Mouse (Mus musculus) erythroblast, embryonic 14.5 days (primary cell): ENCODE results near the gene Olfr633.

ENCODE experiments used
- GATA1 ChIP-seq: IDR thresholded peaks from 2 replicates; pipeline ENCODE4 v1.6.1; 2012; ENCODE audit warnings: low read length, inconsistent platforms, mixed read lengths
- TAL1 ChIP-seq: IDR thresholded peaks from 3 replicates; pipeline ENCODE4 v1.6.1; 2012; ENCODE audit warnings: low read length, inconsistent platforms, mixed read lengths

- TF ChIP-seq TAL1 (no peak), GATA1 (no peak)
Measured at GRCm38 (mm10) chr7:103903187-103903586, 41.0 kb upstream of the Olfr633 start, which contains the start of gene Olfr65.
